Mouse (Mus musculus) layer of hippocampus, adult 6 months (tissue): Measurements from ENCODE around the gene Prdm13. TPM values are rescaled to one million over a fixed set of nuclear protein-coding genes. Genes with fewer than 3 reads are reported as not detected.

Experiments used
- long read RNA-seq, 2 experiments: library from polyadenylated mRNA; unstranded; transcript quantifications; one replicate each; pipeline ENCODE4 v2.0.0; 2019 to 2020
- polyA plus RNA-seq: library from polyadenylated mRNA; unstranded; fragments of <200 nt; fragmentation: Nextera tagmentation; gene quantifications from 2 replicates; pipeline ENCODE4 v1.2.3, GENCODE M21; 2021

Prdm13 gene
- polyA plus RNA-seq: not detected in 2 replicates
- long read RNA-seq, experiment 1: 0 reads
- long read RNA-seq, experiment 2: 0 reads

GRCm38 (mm10) chr4:21685595-21686091 is at the start of gene Prdm13:
Prdm13 (minus strand) TSS chr4:21685963.

GRCm38 (mm10) chr4:21727615-21728165 is 41.9 kb upstream of the Prdm13 start, which contains the start of gene Ccnc:
Ccnc (plus strand) TSS chr4:21727701.

Other genes with a start within 250 kb of the Prdm13 start
- 38.0 and 40.9 TPM in 2 replicates for gene Ccnc, start 41.7 kb upstream of the Prdm13 start, polyA plus RNA-seq
- gene Usp45, start 81.2 kb upstream of the Prdm13 start, polyA plus RNA-seq: 9.9 and 11.6 TPM in 2 replicates
- 21.7 and 22.3 TPM in 2 replicates for gene Tstd3, start 81.2 kb upstream of the Prdm13 start, polyA plus RNA-seq
- gene Pnisr, start 161.6 kb upstream of the Prdm13 start, polyA plus RNA-seq: 50.7 and 53.1 TPM in 2 replicates
- gene Coq3, start 193.7 kb upstream of the Prdm13 start, polyA plus RNA-seq: 11.3 and 12.2 TPM in 2 replicates
- 4.5 and 4.7 TPM in 2 replicates for gene Faxc, start 245.4 kb upstream of the Prdm13 start, polyA plus RNA-seq